Mouse (Mus musculus) monocyte, adult 2 months (primary cell): ENCODE measurements at regions not wholly inside any gene's neighbourhood (a gene's known extent, or its start where the extent isn't known, plus 50 kb on each side); places are given as distances from the start of the nearest gene placed in this dataset.

Experiments used
- DNase-seq, 2 experiments: peaks; one replicate each; pipeline ENCODE4 v3.0.0; 2022; ENCODE audit warnings: low spot score in 2 of 2, low read depth in 1 of 2

DNA sequence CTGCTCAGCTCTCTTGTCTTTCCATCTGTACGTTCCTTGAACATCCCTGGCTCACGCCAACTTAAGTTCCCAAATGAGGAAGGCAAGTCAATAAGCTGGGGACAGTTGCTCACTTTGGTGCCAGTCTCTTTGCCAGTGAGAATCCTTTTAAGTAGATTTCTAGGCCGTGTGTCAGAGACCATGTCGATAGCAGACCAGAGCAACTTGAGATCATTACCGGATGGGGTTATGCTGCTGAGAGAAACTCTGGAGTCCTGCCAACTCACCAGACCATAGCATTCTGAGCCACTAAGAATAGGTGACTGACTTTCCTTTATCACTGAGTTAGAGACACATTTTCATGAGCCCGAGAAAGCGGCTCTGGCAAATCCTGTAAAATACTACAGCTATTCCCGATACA, 123.5 kb upstream of the Ado start:
- no peak for DNase-seq

DNA sequence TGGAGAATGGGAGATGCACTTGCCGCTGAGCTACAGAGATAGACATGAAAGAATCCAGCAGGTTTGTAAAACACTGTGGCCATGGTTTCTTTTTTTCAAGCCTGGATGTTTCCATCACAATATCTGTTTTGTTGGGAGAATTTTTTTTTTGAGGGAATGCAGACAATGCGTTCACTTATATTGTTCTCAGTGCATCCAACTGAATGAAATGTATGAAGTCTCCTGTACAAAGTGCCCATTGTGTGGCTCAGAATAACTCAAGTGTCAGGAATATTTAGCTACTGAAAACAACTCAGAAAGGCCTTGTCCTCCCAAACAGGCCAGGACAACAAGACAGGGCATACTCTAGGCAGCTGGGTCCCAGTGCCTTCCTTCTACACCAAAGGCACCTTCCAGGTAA, 120.3 kb upstream of the Ado start:
- DNase-seq: no peak

DNA sequence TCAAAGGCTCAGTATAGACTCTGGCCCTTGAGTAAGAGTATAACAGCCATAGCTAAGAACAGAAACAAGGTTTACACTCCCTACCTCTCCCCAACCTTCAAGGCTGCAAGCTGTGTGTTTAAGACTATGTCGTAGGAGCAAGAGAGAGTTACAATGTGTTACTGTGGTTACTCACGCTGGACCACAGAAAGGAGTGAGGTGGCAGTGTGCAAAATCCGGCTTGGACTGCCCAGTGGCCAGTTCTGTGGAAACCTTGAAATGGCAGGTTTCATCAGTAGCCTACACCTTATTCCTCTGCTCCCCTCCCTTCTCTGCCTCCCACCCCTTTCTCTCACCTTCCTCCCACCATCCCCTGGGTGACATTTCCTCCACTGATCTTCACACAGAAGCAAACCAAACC, 114.3 kb upstream of the Ado start:
- DNase-seq: no peak

DNA sequence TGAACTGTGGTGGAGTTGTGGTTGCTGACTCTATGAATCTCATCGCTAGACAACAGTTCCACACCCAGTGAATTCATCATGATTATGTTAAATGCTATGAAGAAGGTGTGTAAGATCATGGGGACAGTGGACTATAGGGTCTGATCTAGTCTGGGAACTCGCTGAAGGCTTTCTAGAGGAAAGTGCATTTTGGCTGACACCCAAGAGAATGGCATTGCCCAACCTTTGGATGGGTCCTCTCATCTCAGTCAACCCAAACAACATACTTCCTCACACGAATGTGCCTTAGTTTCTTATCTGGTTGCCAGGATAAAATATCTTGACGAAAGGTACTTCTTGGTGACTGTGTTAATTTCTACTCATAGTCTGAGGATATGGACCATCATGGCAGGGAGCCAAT, 112.9 kb upstream of the Ado start:
- peak; percentile 42 to 51 for DNase-seq

DNA sequence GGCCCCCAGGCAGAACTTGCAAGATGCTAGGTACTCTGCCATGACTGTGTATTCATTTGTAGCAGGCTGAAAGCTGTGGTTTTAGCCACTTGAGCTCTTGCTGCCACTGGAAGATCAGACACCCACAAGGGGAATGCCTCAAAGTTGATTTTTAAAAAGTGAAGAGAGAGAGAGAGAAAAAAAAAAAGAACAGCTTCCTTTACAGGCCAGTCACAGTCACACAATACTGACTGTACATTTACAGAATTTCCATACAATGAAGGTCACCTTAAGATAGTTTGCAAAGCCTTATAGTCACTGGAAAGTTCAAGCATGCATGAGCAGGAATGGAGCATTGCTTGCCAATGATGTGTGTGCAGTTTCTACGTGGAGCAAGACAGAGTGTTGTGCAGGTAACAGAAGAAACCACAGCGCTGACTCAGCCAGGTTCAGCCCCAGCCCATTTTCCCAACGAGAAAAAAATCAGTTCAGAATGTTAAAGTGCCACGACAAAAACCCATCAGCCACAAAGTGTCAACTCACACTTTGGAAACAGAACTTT, 109.3 kb upstream of the Ado start:
- no peak for DNase-seq

DNA sequence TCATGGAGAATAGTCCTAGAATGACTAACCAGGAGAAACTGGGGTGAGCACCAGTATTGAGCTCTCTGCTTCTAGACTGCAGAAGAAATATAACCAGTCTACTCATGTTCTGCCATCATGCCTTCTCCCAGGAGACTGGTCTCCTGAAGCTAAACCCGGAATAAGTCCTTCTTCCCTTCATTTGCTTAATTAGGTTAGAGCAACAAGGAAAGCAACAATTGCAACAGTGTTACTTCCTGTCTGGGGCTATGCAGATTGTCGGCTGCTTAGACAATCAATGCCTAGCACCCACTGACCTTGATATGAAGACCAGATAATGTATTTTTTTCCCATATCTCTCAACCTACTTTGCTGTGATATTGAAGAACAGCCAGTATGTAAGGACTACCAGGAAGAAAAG, 108.5 kb upstream of the Ado start:
- no peak for DNase-seq

DNA sequence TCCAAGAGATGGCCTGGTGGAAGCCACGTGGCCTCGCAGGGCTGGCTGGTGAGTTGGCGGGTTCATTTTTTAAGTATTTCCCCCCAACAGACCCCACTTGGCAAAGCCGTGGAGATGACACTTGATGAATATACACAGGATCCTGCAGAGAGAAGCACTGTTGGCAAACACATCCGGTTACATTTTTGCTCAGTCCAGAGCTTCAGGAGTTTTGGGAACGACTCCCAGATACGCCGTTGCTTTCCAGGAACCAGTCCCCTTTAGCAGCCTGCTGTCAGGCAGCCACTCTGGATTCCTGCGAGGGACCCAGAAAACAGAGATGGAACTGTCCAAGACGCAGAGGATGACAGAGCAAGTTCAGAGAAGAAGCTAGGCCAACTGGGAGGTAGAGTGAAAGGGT, 105.8 kb upstream of the Ado start:
- DNase-seq: no peak

DNA sequence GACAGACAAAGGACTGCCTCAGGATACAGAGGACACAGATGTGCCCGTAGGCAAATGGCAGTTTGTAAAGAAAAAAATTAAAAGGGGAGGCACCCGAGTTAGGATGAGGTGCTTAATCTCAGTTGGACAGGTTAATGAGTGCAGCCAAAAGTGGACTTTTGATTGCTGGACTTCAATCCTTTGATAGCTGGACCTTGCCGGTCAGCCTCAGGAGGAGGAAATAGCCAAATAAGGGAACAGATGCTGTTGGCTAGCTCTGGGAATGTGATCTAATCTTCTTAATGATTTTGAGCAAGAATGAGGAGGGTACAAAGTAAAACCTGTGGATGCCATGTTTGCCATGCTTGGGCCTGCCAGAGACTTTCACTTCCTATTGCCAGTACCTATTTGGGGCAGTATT, 103.5 kb upstream of the Ado start:
- no peak for DNase-seq

DNA sequence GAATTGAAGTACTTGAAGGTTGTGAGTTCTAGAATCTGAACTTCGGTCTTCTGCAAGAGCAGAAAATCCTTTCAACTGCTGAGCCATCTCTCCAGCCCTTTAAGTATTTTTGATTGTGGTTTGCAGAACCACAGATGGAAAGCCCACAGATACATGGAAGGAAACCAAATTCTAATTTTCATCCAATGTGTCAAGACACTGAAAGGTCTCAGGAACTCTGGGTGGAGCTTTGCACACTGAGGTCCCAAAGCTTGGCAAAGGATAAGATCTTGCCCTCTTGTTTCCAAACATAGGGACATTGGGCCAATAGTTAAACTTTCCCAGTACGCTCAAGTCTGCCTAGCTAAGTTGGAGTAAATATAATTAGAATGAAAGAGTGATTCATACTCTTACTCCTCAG, 102.6 kb upstream of the Ado start:
- no peak for DNase-seq

DNA sequence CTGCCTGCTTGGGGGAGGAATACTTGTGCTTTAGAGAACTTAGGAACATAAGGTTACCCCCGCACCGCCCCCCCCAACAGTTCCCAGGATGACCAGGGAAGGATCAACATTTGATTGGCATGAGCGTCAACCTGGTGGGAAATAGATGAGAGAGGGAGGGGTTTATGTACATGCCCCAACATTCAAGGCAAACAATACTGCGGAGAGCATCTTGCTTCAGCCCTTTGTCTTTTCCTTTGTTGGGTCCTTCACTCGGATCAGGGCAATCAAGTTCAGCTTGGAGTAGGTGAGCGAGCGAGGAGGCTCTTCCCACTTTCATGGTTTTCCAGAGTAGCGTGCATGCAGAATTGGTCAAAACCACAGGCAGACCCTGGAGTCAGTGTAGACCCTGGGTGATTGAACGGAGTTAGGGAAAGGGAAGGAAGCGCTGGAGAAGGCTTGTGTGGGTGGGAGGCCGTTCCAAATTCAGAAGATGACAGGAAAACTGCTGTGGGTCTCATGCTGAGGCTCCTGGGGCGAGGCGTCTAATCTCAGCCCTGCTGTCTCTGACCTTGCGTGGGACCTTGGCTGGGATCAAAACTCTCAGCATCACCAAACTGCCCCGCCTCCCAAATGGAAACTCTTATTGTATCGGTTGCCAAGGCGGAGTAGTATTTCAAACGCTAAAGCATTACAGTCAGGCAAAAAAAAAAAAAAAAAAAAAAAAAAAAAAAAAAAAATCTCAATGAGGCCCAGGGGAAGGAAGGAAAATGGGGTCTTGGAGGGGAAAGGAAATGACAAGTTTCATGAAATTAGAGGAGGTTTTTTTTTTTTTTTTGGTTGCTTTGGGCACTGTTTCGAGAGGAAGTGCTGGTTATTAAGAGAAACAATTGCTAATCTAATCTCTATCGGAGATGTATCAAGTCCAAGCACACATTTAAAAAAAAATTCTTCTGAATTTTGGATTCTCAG, 99.3 kb upstream of the Ado start:
- peak in 1 of 2 experiments; percentile 6 for DNase-seq

DNA sequence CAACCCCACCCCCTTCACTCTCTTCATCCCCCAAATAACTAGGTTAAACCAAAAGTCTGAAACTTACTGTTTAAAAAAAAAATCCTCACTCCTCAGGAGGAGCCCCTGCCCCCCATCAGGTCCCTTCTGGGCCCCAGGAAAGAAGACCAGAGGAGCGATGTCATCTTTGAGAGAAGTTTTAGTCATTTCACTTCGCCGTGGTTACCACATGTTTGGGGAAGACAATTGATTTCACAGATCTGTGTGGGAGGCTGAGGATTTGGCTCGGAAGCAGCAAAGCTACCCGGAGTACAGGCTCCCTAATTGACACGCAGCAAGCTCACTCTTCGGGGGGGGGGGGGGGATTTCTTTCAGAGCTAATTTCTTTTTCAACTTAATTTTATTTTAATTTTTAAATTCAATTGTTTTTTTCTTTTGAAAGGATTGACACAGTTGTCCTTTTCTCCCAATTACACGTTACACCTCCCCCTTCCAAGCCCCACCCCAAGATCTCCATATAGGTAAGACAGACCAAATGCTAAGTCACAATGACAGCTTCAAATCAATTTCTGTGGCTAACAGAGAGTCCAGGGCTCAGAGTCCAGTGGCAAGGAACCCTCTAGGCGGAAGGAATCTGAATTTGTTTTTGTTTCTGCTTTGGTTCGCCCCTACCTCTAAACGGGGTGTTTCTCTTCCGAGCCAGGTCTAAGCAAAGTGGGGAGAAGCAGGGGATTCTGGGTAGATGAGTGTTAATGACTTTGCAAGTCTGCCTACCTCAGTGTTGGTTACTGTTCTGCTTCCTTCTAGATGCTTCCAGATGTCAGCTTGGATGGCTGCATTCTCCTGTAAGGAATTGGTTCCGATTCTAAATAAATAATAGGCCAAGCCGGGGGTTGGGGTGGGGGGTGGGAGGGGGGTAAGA, 98.2 kb upstream of the Ado start:
- DNase-seq: no peak

DNA sequence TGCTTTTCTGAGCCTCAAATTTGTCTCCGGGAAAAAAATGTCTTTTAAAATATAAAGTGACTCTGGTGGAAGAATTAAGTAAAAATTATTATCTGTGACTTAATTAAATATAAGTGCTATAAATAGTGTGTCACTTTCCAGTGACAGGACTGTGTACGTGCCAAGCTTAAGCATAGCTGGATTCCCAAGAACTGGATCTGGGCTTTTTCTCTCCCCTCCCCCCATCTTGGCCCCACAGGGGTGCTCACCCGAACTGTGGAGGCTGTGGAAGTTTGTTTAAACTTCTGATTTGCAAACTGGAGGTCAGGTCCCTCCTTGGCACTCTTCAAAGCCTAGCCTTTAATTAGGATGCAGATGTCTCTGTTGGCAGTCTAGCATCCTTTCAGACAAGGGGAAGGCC, 97.1 kb upstream of the Ado start:
- DNase-seq: no peak

DNA sequence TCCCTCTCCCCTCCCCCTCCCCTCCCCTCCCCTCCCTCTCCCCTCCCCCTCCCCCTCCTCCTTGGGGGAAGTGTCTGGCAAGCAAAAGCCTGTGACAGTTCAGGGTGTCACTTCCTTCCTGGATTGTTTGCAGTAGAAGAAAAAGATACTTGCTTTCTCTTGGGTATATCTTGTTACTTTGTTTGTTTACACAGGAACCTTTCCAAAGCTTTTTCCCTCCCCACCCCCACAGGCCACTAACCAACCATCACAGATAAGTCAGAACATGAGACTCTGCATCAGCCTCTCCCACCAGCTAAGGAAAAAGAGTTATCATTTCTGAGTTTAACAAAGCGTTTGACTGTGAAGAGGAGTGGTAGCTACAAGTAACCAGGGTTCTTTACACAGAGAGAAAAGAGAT, 95.5 kb upstream of the Ado start:
- no peak for DNase-seq

DNA sequence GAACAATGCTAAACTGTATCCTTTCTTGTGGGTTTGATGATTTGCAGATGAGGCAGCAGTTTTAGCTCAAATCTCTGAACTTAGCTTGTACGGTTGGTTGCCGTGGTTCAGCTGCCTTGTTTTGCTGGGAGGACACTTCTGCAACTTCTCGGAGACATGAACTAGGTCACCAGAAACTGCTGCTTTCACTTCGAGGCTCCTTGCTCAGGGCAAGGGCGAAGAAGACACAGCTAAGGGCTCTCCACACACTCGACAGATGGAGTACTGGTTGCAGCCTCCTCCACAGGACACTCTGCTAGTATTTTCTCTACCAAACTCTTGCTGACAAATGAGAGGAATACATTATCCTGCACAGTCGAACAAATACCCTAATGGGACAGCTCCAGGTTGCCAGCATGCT, 94.9 kb upstream of the Ado start:
- DNase-seq: no peak

DNA sequence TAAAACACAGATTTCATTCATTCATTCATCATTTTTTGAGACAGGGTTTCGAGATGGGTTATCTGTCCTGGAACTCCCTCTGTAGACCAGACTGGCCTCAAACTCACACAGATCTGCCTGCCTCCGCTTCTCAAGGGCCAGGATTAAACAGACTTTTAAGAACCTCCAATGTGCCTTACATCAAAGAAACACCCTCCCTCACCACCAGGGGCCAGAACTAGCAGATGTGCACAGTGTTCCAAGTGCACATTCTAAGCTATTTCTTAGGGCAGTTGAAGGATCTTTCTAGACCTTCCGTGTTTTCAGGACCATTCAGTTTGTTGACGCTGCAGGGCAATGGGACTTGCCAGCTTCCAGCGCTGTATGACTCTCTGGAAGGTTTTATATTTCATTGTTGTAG, 88.6 kb upstream of the Ado start:
- DNase-seq: no peak

DNA sequence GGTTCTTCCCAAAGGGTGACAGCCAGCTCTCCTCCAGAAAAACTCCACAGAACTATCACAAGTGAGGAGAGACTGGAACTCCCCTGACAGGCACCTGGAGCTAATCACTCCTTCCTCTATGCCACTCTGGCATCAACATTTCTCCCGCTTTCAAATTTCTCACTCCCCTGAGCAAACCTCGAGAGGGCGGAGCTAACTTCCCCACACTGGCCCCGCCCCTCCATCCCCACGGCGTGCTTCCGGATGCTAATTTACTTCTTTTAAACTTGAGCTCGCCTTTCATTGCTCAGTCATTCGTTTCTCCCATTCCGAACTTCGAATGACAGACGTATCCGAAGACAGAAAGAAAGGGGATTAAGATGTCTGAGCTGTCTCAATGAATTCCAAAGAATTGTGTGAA, 87.8 kb upstream of the Ado start:
- peak in 1 of 2 experiments; percentile 49 for DNase-seq

DNA sequence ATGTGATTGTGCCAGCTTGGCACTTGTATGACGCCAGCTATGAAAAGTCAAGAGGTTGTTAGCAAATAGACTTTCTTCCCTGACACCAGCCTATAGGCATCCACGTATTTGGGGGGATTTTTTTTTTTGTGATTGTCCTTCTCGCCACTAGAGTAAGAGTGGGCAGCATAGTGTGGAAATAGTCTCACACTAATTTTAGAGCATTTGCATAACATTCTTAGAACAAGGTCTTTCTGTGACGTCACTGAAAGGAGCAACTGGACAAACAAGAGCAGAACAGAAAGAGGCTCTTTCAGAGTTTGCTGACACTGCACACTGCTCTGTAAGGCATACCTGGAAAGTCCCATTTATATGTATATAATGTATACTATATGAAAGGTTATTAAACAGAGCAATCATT, 86.0 kb upstream of the Ado start:
- DNase-seq: no peak

DNA sequence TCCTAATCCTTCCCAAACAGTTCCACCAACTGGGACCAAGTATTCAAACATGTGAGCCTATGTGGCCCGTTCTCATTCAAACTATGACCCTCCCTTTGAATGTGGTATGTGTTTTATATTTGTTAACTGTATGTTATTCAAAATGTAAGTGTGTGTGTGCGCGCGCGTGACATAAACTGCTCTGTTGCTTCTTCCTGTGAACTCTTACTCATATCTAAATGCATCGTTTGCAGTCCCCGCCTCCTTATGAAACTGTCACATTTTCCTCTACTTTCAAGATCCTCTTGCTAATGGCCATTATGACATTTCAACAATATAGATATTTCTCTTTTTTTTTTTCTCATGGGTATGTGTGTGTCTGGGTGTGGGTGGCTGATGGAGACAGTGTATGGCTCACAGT, 84.3 kb upstream of the Ado start:
- DNase-seq: peak; percentile 46 to 51

DNA sequence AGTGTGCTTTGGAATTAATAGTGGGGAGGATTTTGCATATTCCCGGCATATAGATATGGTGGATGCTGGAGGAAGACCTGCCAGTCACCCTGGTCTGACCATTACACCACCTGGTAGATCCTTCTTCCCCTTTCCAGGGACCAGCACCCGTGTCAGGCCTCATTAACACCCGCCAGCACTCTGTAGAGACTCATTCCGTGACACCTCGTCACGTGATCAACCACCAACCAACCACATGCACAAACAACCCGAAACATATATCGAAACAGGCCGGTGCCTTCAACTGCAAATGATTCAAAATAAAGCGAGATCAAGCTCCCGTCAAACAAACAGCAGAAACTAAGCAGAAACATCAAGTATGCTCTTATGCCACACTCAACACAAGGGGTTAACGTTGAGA, 74.6 kb upstream of the Ado start:
- DNase-seq: no peak

DNA sequence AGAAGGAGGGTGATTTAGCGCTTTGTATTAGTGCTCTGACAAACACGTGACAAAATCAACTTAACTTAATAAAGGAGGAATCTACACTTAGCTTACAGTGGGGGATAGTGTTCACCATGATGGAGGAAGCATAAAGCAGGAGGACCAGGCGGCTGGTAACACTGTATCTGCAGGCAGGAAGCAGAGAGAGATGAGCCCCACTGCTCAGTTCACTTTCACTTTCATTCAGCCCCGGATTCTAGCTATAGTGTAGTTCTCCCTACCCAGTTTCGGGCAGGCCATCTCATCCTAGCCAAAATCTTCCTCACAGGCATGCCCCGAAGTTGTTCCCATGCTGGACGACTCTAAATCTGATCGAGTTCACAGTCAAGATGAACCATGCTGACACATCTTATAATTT, 71.3 kb upstream of the Ado start:
- no peak for DNase-seq

DNA sequence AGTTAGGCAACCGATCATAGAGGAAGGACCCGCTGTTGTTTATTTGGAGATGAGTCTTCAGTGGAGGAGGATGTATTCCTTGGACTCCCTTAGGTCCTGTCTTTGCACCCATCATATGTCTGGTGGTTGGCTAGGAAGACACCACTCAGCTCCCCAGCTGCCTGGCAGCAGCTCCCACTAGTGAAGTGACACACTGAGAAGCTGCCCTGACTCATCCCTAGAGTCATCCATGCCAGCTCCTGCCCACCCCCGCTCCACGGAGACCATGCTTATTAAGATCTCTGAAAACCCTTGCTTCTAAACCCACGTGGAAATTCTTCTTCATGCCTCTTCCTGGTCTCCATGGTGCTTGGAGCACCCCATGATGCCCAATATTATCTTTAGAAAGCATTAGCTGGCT, 69.4 kb upstream of the Ado start:
- DNase-seq: no peak

DNA sequence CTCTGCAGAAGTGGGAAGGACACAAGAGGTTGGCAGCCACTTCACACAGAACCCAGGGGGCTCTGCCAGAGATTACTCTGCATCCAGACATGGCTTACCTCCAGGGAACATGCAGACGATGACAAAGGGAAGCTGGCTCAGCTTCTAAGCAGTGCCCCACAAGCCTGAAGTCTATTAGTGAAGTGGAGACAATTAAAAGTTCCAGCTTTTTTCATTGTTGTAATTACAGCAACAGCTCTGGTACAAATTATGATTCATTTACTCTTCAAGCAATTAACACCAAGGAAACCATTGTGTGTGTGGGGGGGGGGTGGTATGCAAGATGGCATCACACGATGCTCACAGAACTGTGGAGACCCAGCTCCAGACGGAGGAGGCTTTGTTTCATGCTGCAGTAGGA, 66.3 kb upstream of the Ado start:
- no peak for DNase-seq
